Mouse (Mus musculus) intestine, postnatal 0 days (tissue): ENCODE measurements around the gene Zfc3h1. TPM values are rescaled to one million over a fixed set of nuclear protein-coding genes. Genes with fewer than 3 reads are reported as not detected.

Experiments used
- ATAC-seq: fragments of 200-750 bp; cut with Nextera tagmentation; 2 replicates; pipeline ENCODE4 v1.8.0; 2017; ENCODE audit warnings: mild to moderate bottlenecking, moderate TSS enrichment, moderate library complexity
- H3K27ac ChIP-seq: fragments of 300-500 bp; sonication (generic); 2 replicates; pipeline ENCODE4 v1.5.1; 2014; ENCODE audit warnings: mild to moderate bottlenecking, low read depth, low read length, moderate library complexity
- H3K27me3 ChIP-seq: fragments of 300-500 bp; sonication (generic); replicated peaks from 2 replicates; pipeline ENCODE4 v1.6.1; 2014; ENCODE audit warnings: low read length, mixed read lengths; ENCODE audit not compliant: control insufficient read depth, insufficient read depth
- H3K36me3 ChIP-seq: fragments of 300-500 bp; sonication (generic); 2 replicates; pipeline ENCODE4 v1.6.1; 2014; ENCODE audit warnings: mild to moderate bottlenecking, moderate library complexity; ENCODE audit not compliant: control insufficient read depth, insufficient read depth
- H3K4me1 ChIP-seq: fragments of 300-500 bp; sonication (generic); replicated peaks from 2 replicates; pipeline ENCODE4 v1.6.1; 2014; ENCODE audit warnings: antibody characterized with exemption, low read length, mixed read lengths; ENCODE audit not compliant: control insufficient read depth, insufficient read depth
- H3K4me2 ChIP-seq: fragments of 300-500 bp; sonication (generic); replicated peaks from 2 replicates; pipeline ENCODE4 v1.6.1; 2014; ENCODE audit warnings: low read depth, mild to moderate bottlenecking, moderate library complexity
- H3K4me3 ChIP-seq: fragments of 300-500 bp; sonication (generic); 2 replicates; pipeline ENCODE4 v1.5.1; 2014; ENCODE audit warnings: low read depth, low read length
- H3K9ac ChIP-seq: fragments of 300-500 bp; sonication (generic); 2 replicates; pipeline ENCODE4 v1.6.1; 2014; ENCODE audit warnings: mild to moderate bottlenecking, low read depth, low read length
- H3K9me3 ChIP-seq: fragments of 300-500 bp; sonication (generic); 2 replicates; pipeline ENCODE4 v1.6.1; 2016; ENCODE audit warnings: mixed run types; ENCODE audit not compliant: control insufficient read depth
- CTCF ChIP-seq: sonication (generic); IDR thresholded peaks from 2 replicates; pipeline ENCODE4 v1.5.1; 2016; ENCODE audit warnings: low read depth, mild to moderate bottlenecking, control low read depth, antibody characterized with exemption, moderate library complexity
- WGBS: fragments of 180-500 bp; shearing (Covaris S2); extraction: QIAGEN DNeasy Blood & Tissue Kit; methylation state at CpG from one replicate; pipeline ENCODE4 v1.1.7; 2014; 5-methylcytosine and 5-hydroxymethylcytosine counted together
- polyA plus RNA-seq: library from polyadenylated mRNA; unstranded; fragments of >200 nt; fragmentation: Nextera tagmentation; extraction: Ambion mirVana; gene quantifications from 2 replicates; pipeline ENCODE4 v1.2.1, GENCODE M21; 2015

The Zfc3h1 gene
- polyA plus RNA-seq, 1 experiment from 2014 or later, result 11.5 TPM

- Histone ChIP-seq H3K9ac (no peak overlapping the region), H3K9me3 (no peaks in the 10 kb centered on the region), H3K4me2 (no peak overlapping the region), H3K27ac (no peak overlapping the region), H3K36me3 (no peaks in the 10 kb centered on the region), H3K4me1 (no peaks in the 10 kb centered on the region), H3K4me3 (no peak overlapping the region), H3K27me3 (no peaks in the 10 kb centered on the region)
- no peak for TF ChIP-seq CTCF
- ATAC-seq, result no peak
- WGBS, result 53% methylated on average over 7 of the region's 7 CpGs
Observed at GRCm38 (mm10) chr10:115469040-115469439, 84.3 kb downstream of the Zfc3h1 start.

DNA sequence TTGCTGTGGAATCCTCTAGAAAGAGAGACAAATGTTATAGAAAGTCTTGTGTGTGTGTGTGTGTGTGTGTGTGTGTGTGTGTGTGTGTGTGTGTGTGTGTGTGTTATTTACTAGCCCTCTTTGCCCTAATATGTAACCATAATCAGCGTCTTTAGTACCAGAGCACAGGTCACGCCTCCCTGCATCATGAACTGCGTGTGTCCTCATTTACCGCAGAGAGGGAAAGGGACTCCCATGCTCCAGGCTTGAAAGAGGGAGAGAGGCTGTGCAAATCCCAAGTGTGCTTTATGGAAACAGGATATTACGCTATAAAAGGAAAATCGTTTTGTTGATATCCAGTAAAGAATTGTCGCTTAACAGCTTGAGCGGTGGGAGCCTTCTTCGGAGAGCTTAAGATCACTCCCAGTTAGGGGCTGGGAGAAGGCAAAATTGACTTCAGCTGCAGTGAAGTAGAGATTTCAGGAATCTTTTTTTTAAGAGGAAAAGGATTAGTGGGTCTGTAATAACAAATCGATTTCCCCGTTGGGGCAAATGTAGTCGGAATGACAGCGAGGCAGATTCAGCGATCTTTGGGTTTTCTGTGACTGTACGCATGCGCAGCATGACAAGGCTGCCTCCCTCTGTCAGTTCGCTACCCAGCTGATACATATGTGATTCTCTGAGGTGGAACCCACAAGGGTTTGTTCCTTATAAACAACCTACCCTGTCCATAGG is 86.0 kb downstream of the Zfc3h1 start:
- WGBS, result 59% methylated on average over 17 of the region's 17 CpGs
- TF ChIP-seq CTCF, result no peak
- Histone ChIP-seq H3K27ac (no peak overlapping the region), H3K9ac (no peak overlapping the region), H3K9me3 (no peaks in the 10 kb centered on the region), H3K27me3 (no peaks in the 10 kb centered on the region), H3K4me3 (no peak overlapping the region; the same call in 1 of the 2 replicates), H3K4me2 (peak overlapping the region; percentile 37), H3K36me3 (no peaks in the 10 kb centered on the region), H3K4me1 (no peaks in the 10 kb centered on the region)
- ATAC-seq, result no peak

- ATAC-seq, result no peak
- Histone ChIP-seq H3K4me1 (no peaks in the 10 kb centered on the region; the same call in 1 of the 2 replicates), H3K36me3 (no peaks in the 10 kb centered on the region), H3K4me3 (no peak overlapping the region), H3K9me3 (no peaks in the 10 kb centered on the region), H3K27me3 (no peaks in the 10 kb centered on the region), H3K4me2 (no peak overlapping the region), H3K9ac (no peak overlapping the region), H3K27ac (no peak overlapping the region)
- no peak for TF ChIP-seq CTCF
- 87% methylated on average over 6 of the region's 6 CpGs for WGBS
Observed at GRCm38 (mm10) chr10:115473213-115473961, 88.6 kb downstream of the Zfc3h1 start.

GRCm38 (mm10) chr10:115475000-115475550 is 90.3 kb downstream of the Zfc3h1 start:
- Histone ChIP-seq H3K4me1 (peaks cover 2% of the 10 kb centered on the region; the same call in 1 of the 2 replicates), H3K36me3 (no peaks in the 10 kb centered on the region), H3K9ac (no peak overlapping the region), H3K9me3 (no peaks in the 10 kb centered on the region), H3K4me2 (no peak overlapping the region), H3K27ac (no peak overlapping the region), H3K4me3 (no peak overlapping the region), H3K27me3 (no peaks in the 10 kb centered on the region)
- no peak for TF ChIP-seq CTCF
- 76% methylated on average over 7 of the region's 7 CpGs for WGBS
- no peak for ATAC-seq

DNA sequence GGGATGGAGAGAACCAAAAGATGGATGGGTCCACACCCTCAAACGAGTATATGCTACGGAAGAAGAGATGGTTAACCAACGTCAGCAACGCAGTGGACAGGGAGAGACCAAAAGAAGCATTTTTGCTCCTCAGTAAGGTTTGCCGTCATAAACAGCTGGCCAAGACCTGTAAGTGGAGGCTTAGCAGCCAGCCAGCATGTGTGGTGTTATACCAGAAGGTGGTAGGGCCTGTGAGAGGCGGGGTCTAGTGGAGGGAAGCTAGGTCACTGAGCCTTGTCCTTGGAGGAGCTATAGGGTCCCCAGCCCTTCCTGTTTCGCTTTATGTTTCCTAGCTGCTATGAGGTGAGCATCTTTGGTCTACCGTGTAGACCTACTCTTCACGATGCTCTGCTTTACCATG is 91.7 kb downstream of the Zfc3h1 start:
- no peak for ATAC-seq
- Histone ChIP-seq H3K9ac (no peak overlapping the region), H3K4me1 (peaks cover 3% of the 10 kb centered on the region; the same call in 1 of the 2 replicates), H3K4me3 (no peak overlapping the region), H3K36me3 (no peaks in the 10 kb centered on the region), H3K4me2 (no peak overlapping the region), H3K27ac (no peak overlapping the region), H3K9me3 (no peaks in the 10 kb centered on the region), H3K27me3 (no peaks in the 10 kb centered on the region)
- WGBS, result 93% methylated on average over 9 of the region's 9 CpGs
- TF ChIP-seq CTCF, result no peak

GRCm38 (mm10) chr10:115478441-115479141 is 93.8 kb downstream of the Zfc3h1 start:
- 38% methylated on average over 20 of the region's 20 CpGs for WGBS
- H3K4me3 ChIP-seq, result 0 out of 2 replicates have a peak overlapping the region, but pooled peaks have one; percentile 0
- no peak for ATAC-seq

More at GRCm38 (mm10) chr10:115478441-115479141, 93.8 kb downstream of the Zfc3h1 start:
- Histone ChIP-seq H3K36me3 (no peaks in the 10 kb centered on the region), H3K27me3 (no peaks in the 10 kb centered on the region), H3K4me1 (peaks cover 3% of the 10 kb centered on the region; the same call in 1 of the 2 replicates), H3K27ac (no peak overlapping the region), H3K9ac (no peak overlapping the region), H3K4me2 (peak overlapping the region; percentile 45), H3K9me3 (no peaks in the 10 kb centered on the region)
- no peak for TF ChIP-seq CTCF

Other genes with a start within 250 kb of the Zfc3h1 start
- not detected in 2 replicates for gene Tph2, start 199.9 kb upstream of the Zfc3h1 start, polyA plus RNA-seq
- gene Tbc1d15, start 133.5 kb upstream of the Zfc3h1 start, polyA plus RNA-seq, result 59.9 and 65.1 TPM in 2 replicates
- 14.7 and 15.9 TPM in 2 replicates for gene Rab21, start 69.4 kb upstream of the Zfc3h1 start, polyA plus RNA-seq
- 47.4 and 50.7 TPM in 2 replicates for gene Tmem19, start 22.5 kb upstream of the Zfc3h1 start, polyA plus RNA-seq
- gene Thap2, start 516 bp upstream of the Zfc3h1 start, polyA plus RNA-seq, result 10.0 and 10.4 TPM in 2 replicates
- not detected in 2 replicates for gene A930009A15Rik, start 185.0 kb downstream of the Zfc3h1 start, polyA plus RNA-seq
- 2.3 and 2.5 TPM in 2 replicates for gene Lgr5, start 202.8 kb downstream of the Zfc3h1 start, polyA plus RNA-seq